Mouse (Mus musculus) hindbrain, embryonic 13.5 days (tissue): ENCODE measurements around the gene Grasp. TPM values are rescaled to one million over a fixed set of nuclear protein-coding genes. Genes with fewer than 3 reads are reported as not detected.

Experiments
- ATAC-seq: fragments of 200-750 bp; cut with Nextera tagmentation; 2 replicates; pipeline ENCODE4 v1.8.0; 2017; ENCODE audit warnings: moderate TSS enrichment; ENCODE audit not compliant: low FRiP score
- H3K27ac ChIP-seq: fragments of 300-500 bp; sonication (generic); 2 replicates; pipeline ENCODE4 v1.5.1; 2015; ENCODE audit warnings: inconsistent platforms, mild to moderate bottlenecking, moderate library complexity
- H3K27me3 ChIP-seq: fragments of 300-500 bp; sonication (generic); 2 replicates; pipeline ENCODE4 v1.6.1; 2015; ENCODE audit warnings: mild to moderate bottlenecking, inconsistent platforms
- H3K36me3 ChIP-seq: fragments of 300-500 bp; sonication (generic); 2 replicates; pipeline ENCODE4 v1.6.1; 2015; ENCODE audit warnings: mild to moderate bottlenecking, inconsistent platforms
- H3K4me1 ChIP-seq: fragments of 300-500 bp; sonication (generic); replicated peaks from 2 replicates; pipeline ENCODE4 v1.6.1; 2015; ENCODE audit warnings: inconsistent platforms
- H3K4me2 ChIP-seq: fragments of 300-500 bp; sonication (generic); 2 replicates; pipeline ENCODE4 v1.6.1; 2015; ENCODE audit warnings: inconsistent platforms, mild to moderate bottlenecking, moderate library complexity
- H3K4me3 ChIP-seq: fragments of 300-500 bp; sonication (generic); 2 replicates; pipeline ENCODE4 v1.5.1; 2015; ENCODE audit warnings: mild to moderate bottlenecking, inconsistent platforms
- H3K9ac ChIP-seq: fragments of 300-500 bp; sonication (generic); 2 replicates; pipeline ENCODE4 v1.6.1; 2015; ENCODE audit warnings: mild to moderate bottlenecking, inconsistent platforms
- H3K9me3 ChIP-seq: fragments of 300-500 bp; sonication (generic); 2 replicates; pipeline ENCODE4 v1.6.1; 2016; ENCODE audit warnings: inconsistent platforms
- WGBS: fragments of 180-500 bp; shearing (Covaris S2); methylation state at CpG from one replicate; pipeline ENCODE4 v1.1.7; 2015; 5-methylcytosine and 5-hydroxymethylcytosine counted together
- polyA plus RNA-seq: library from polyadenylated mRNA; unstranded; fragments of >200 nt; fragmentation: Nextera tagmentation; extraction: Ambion mirVana; gene quantifications from 2 replicates; pipeline ENCODE4 v1.2.1, GENCODE M21; 2015

The Grasp gene
- polyA plus RNA-seq, 1 experiment from 2014 or later, result 1.8 TPM

DNA sequence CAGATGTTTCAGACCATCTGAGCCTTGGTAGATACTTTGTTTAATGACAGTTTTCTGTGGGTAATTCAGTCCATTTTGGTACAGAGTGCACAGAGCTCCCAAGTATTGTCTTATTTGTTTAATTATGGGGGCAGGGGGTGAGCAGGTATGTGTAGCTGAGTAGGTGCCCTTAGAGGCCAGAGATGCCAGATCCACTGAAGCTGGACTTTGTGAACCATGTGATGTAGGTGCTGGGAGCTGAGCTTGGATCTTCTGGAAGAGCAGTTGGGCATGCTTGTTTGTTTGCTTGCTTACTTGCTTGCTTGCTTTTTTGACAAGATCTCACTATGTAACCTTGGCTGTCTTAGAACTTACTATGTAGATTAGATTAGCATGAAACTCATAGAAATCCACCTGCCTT, 27.0 kb upstream of the Grasp start:
- no peak overlapping the region for H3K4me2 ChIP-seq
- no peaks in the 10 kb centered on the region for H3K27me3 ChIP-seq
- ATAC-seq, result no peak
- H3K4me1 ChIP-seq, result peaks cover 27% of the 10 kb centered on the region
- H3K36me3 ChIP-seq, result peaks cover 79% of the 10 kb centered on the region
- no peaks in the 10 kb centered on the region for H3K9me3 ChIP-seq
- no peak overlapping the region for H3K4me3 ChIP-seq
- H3K27ac ChIP-seq, result no peak overlapping the region
- H3K9ac ChIP-seq, result no peak overlapping the region

- Histone ChIP-seq H3K4me3 (no peak overlapping the region), H3K36me3 (peaks cover 86% of the 10 kb centered on the region), H3K4me2 (no peak overlapping the region), H3K27ac (peak overlapping the region; percentile 40; the same call in 1 of the 2 replicates), H3K9me3 (no peaks in the 10 kb centered on the region), H3K9ac (no peak overlapping the region), H3K4me1 (peaks cover 20% of the 10 kb centered on the region), H3K27me3 (no peaks in the 10 kb centered on the region)
- 92% methylated on average over 15 of the region's 15 CpGs for WGBS
- ATAC-seq, result 0 out of 2 replicates have a peak, but pooled peaks have one; percentile 31
These were observed 26.4 kb upstream of the Grasp start for GRCm38 (mm10) chr15:101197497-101198179.

- H3K27me3 ChIP-seq, result no peaks in the 10 kb centered on the region
- H3K4me2 ChIP-seq, result no peak overlapping the region
- H3K9ac ChIP-seq, result no peak overlapping the region
- H3K4me1 ChIP-seq, result peaks cover 15% of the 10 kb centered on the region
- H3K4me3 ChIP-seq, result no peak overlapping the region
- peaks cover 92% of the 10 kb centered on the region for H3K36me3 ChIP-seq
- H3K9me3 ChIP-seq, result no peaks in the 10 kb centered on the region
- 0 out of 2 replicates have a peak overlapping the region, but pooled peaks have one; percentile 40 for H3K27ac ChIP-seq
- ATAC-seq, result peak; percentile 69
- WGBS, result 17% methylated on average over 3 of the region's 3 CpGs
These were observed 25.8 kb upstream of the Grasp start for GRCm38 (mm10) chr15:101198218-101198617.

- Histone ChIP-seq H3K9ac (no peak overlapping the region), H3K4me3 (no peak overlapping the region), H3K9me3 (no peaks in the 10 kb centered on the region), H3K27ac (no peak overlapping the region), H3K4me2 (no peak overlapping the region), H3K36me3 (peaks cover 97% of the 10 kb centered on the region), H3K4me1 (peaks cover 8% of the 10 kb centered on the region; the same call in 1 of the 2 replicates), H3K27me3 (no peaks in the 10 kb centered on the region)
- WGBS, result 88% methylated on average over 14 of the region's 14 CpGs
- no peak for ATAC-seq
These were observed 25.1 kb upstream of the Grasp start for GRCm38 (mm10) chr15:101198850-101199249.

GRCm38 (mm10) chr15:101200777-101201295, 23.2 kb upstream of the Grasp start:
- no peaks in the 10 kb centered on the region for H3K9me3 ChIP-seq
- no peak overlapping the region for H3K4me2 ChIP-seq
- H3K27me3 ChIP-seq, result no peaks in the 10 kb centered on the region
- H3K4me3 ChIP-seq, result no peak overlapping the region
- 98% methylated on average over 9 of the region's 9 CpGs for WGBS
- no peak overlapping the region for H3K27ac ChIP-seq
- peaks cover 93% of the 10 kb centered on the region for H3K36me3 ChIP-seq
- 0 out of 2 replicates have a peak, but pooled peaks cover 5% of the 10 kb centered on the region for H3K4me1 ChIP-seq
- no peak for ATAC-seq
- H3K9ac ChIP-seq, result no peak overlapping the region

DNA sequence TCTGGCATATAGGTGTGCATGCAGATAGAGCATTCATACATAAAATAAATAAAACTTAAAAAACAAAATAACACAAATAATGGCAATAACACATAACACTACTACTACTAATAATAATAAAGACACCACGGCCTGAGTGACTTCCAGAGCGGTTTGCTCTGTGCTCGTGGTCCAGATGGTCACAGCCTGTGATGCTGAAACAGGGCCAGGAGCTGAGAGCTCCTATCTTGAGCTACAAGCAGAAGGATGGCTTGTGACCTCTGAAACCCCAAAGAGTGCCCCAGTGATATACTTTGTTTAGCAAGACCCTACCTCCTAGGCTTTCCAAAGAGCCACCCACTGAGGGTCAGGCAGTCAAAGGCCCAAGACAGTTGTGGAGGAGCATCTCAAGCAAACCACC, 22.6 kb upstream of the Grasp start:
- Histone ChIP-seq H3K27me3 (no peaks in the 10 kb centered on the region), H3K4me3 (no peak overlapping the region), H3K4me1 (0 out of 2 replicates have a peak, but pooled peaks cover 5% of the 10 kb centered on the region), H3K27ac (no peak overlapping the region), H3K9ac (no peak overlapping the region), H3K4me2 (no peak overlapping the region), H3K36me3 (peaks cover 93% of the 10 kb centered on the region), H3K9me3 (no peaks in the 10 kb centered on the region)
- WGBS, result 98% methylated on average over 3 of the region's 3 CpGs
- ATAC-seq, result no peak

- H3K27me3 ChIP-seq, result no peaks in the 10 kb centered on the region
- H3K36me3 ChIP-seq, result peaks cover 90% of the 10 kb centered on the region
- H3K4me1 ChIP-seq, result no peaks in the 10 kb centered on the region
- ATAC-seq, result no peak
- no peak overlapping the region for H3K27ac ChIP-seq
- no peaks in the 10 kb centered on the region for H3K9me3 ChIP-seq
- H3K4me3 ChIP-seq, result no peak overlapping the region
- H3K9ac ChIP-seq, result no peak overlapping the region
- WGBS, result 88% methylated on average over 4 of the region's 4 CpGs
- no peak overlapping the region for H3K4me2 ChIP-seq
These were observed 20.3 kb upstream of the Grasp start for GRCm38 (mm10) chr15:101203673-101204072.

- H3K4me1 ChIP-seq, result no peaks in the 10 kb centered on the region
- no peak overlapping the region for H3K4me2 ChIP-seq
- no peak overlapping the region for H3K9ac ChIP-seq
- H3K27me3 ChIP-seq, result no peaks in the 10 kb centered on the region
- no peak overlapping the region for H3K4me3 ChIP-seq
- H3K36me3 ChIP-seq, result peaks cover 92% of the 10 kb centered on the region
- H3K27ac ChIP-seq, result no peak overlapping the region
- ATAC-seq, result no peak
- 86% methylated on average over 7 of the region's 7 CpGs for WGBS
- H3K9me3 ChIP-seq, result no peaks in the 10 kb centered on the region
These were observed 19.2 kb upstream of the Grasp start for GRCm38 (mm10) chr15:101204781-101205180.

- Histone ChIP-seq H3K4me3 (no peak overlapping the region), H3K9ac (no peak overlapping the region), H3K4me1 (0 out of 2 replicates have a peak, but pooled peaks cover 4% of the 10 kb centered on the region), H3K4me2 (no peak overlapping the region), H3K9me3 (no peaks in the 10 kb centered on the region), H3K36me3 (peaks cover 86% of the 10 kb centered on the region), H3K27ac (no peak overlapping the region), H3K27me3 (no peaks in the 10 kb centered on the region)
- no peak for ATAC-seq
- WGBS, result 62% methylated on average over 6 of the region's 6 CpGs
These were observed 13.8 kb upstream of the Grasp start for GRCm38 (mm10) chr15:101210228-101210627.

GRCm38 (mm10) chr15:101210998-101211613, 12.9 kb upstream of the Grasp start:
- ATAC-seq, result no peak
- Histone ChIP-seq H3K4me3 (no peak overlapping the region), H3K27me3 (no peaks in the 10 kb centered on the region), H3K9ac (no peak overlapping the region), H3K4me2 (no peak overlapping the region), H3K36me3 (peaks cover 81% of the 10 kb centered on the region), H3K27ac (no peak overlapping the region), H3K9me3 (no peaks in the 10 kb centered on the region), H3K4me1 (0 out of 2 replicates have a peak, but pooled peaks cover 4% of the 10 kb centered on the region)
- 93% methylated on average over 14 of the region's 14 CpGs for WGBS

DNA sequence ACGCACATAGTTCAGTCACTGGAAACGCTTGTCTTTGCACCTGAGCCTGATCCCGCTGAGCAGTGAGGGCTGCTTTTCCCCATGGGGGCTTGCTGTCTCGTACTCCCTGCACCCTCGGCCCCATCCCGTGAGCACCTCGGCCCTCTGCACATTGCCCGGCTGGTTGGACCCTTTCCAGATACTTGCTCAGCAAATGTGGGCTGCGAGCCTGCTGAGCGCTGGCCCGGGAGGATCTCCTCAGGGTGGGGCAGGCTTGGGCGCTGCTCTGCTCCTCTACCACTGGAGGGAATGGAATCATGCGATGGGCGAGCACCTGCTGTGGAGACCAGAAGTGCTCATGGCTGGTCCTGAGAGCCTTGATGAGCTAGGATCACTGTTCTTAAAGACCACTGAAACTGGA, 11.6 kb upstream of the Grasp start:
- ATAC-seq, result no peak
- H3K4me3 ChIP-seq, result no peak overlapping the region
- H3K27ac ChIP-seq, result no peak overlapping the region
- no peak overlapping the region for H3K4me2 ChIP-seq
- H3K36me3 ChIP-seq, result peaks cover 67% of the 10 kb centered on the region
- 0 out of 2 replicates have a peak, but pooled peaks cover 4% of the 10 kb centered on the region for H3K4me1 ChIP-seq
- 81% methylated on average over 14 of the region's 14 CpGs for WGBS
- H3K9me3 ChIP-seq, result no peaks in the 10 kb centered on the region
- H3K9ac ChIP-seq, result 0 out of 2 replicates have a peak overlapping the region, but pooled peaks have one; percentile 24
- no peaks in the 10 kb centered on the region for H3K27me3 ChIP-seq

DNA sequence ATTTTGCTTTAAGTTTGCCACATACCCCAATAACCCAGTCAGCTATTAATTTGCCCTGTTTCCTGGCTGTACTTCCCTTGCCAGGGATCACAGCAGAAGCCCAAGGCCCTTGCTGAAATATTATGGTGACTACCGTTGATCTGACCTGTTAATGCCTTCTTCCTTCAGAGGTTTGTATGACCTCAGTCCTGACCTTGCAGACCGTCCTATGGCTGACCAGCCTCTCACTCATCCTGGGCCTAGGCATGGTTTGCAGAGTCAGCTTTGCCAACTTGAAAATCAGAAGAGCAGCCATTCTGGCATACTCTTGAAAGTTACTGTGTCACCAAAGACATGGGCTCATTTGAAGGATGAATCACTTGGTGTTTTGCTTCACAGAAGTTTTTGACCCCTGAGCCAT, 8.9 kb upstream of the Grasp start:
- Histone ChIP-seq H3K36me3 (peaks cover 45% of the 10 kb centered on the region), H3K4me3 (no peak overlapping the region), H3K27me3 (no peaks in the 10 kb centered on the region), H3K9ac (no peak overlapping the region), H3K4me1 (peaks cover 5% of the 10 kb centered on the region), H3K9me3 (no peaks in the 10 kb centered on the region), H3K27ac (no peak overlapping the region), H3K4me2 (no peak overlapping the region)
- no peak for ATAC-seq
- WGBS, result 86% methylated on average over 2 of the region's 2 CpGs
